Mouse (Mus musculus): ENCODE data around the gene Slc35e3.

- TF ChIP-seq MYOD1 (IDR thresholded peaks at IDR 0.05; ENCODE audit: control insufficient read depth, insufficient read length, low read depth) (no peak), CTCF (IDR thresholded peaks at IDR 0.05; ENCODE audit: control insufficient read depth, insufficient read depth, insufficient read length) (no peak), MAX (IDR thresholded peaks at IDR 0.05) (no peak), USF1 (IDR thresholded peaks at IDR 0.05; ENCODE audit: low read depth) (no peak)
Measured at GRCm38 (mm10) chr10:117714048-117714545, 32.1 kb downstream of the Slc35e3 start.
